Mouse (Mus musculus) spleen, postnatal 0 days (tissue): Measurements from ENCODE around the gene Gabra2. TPM values are rescaled to one million over a fixed set of nuclear protein-coding genes. Genes with fewer than 3 reads are reported as not detected.

Source experiments
- polyA plus RNA-seq: library from polyadenylated mRNA; unstranded; fragments of >200 nt; fragmentation: Nextera tagmentation; extraction: Ambion mirVana; gene quantifications from 2 replicates; pipeline ENCODE4 v1.2.1, GENCODE M21; 2015

Gabra2 gene
- polyA plus RNA-seq, result not detected in 2 replicates

GRCm38 (mm10) chr5:71095725-71096607 is at the start of gene Gabra2:
Gene Gabra2, minus strand, starts transcription at chr5:71095849.

